Mouse (Mus musculus): ENCODE data around the gene P4ha1. TPM values are rescaled to one million over a fixed set of nuclear protein-coding genes. Genes with fewer than 3 reads are reported as not detected.

P4ha1 gene
- polyA plus RNA-seq (2015; fragmentation: Nextera tagmentation; extraction: Ambion mirVana): 51.2 and 54.3 TPM in 2 replicates

DNA sequence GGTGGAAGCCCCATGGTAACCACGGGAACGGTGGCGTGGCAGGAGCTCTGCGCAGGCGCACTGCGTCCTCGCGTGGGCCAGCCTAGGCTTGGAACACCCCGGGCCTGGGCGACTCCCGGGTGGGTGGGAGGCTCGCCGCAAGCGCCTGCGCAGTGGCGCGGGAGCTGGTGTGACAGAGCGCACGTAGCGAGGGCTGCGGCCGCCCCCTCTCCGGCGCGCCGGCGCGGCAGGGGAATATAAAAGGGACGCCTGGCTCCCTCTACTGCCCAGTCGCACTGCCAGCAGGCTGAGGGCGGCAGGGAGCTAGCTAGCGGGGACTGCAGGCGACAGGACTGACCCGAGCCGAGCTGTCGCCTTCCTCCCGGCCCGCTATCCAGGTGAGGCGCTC, at the start of gene P4ha1:
P4ha1 (plus strand) TSS at position 197 of the 388 bp plus-strand sequence.
- Histone ChIP-seq H3K9me3 (replicated peaks) (no peaks in the 10 kb centered on the region), H3K27me3 (no peaks in the 10 kb centered on the region), H3K4me2 (peak within 1 kb of the TSS; percentile 89), H3K4me3 (peak within 1 kb of the TSS; percentile 80), H3K9ac (peak within 1 kb of the TSS; percentile 93), H3K27ac (peak within 1 kb of the TSS; percentile 99), H3K36me3 (no peaks in the 10 kb centered on the region), H3K4me1 (replicated peaks) (peaks cover 24% of the 10 kb centered on the region)
- 0% methylated on average over 39 of the region's 39 CpGs for WGBS
- ATAC-seq (replicated peaks; ENCODE audit: insufficient number of reproducible peaks, insufficient read depth, low FRiP score, low read depth): peak; percentile 99

GRCm38 (mm10) chr10:59275745-59276144, 47.4 kb upstream of the P4ha1 start:
- Histone ChIP-seq H3K4me1 (replicated peaks) (peaks cover 17% of the 10 kb centered on the region), H3K9ac (no peak overlapping the region), H3K36me3 (no peaks in the 10 kb centered on the region), H3K27ac (no peak overlapping the region), H3K4me3 (no peak overlapping the region), H3K9me3 (replicated peaks) (no peaks in the 10 kb centered on the region), H3K27me3 (no peaks in the 10 kb centered on the region), H3K4me2 (no peak overlapping the region)
- WGBS: 73% methylated on average over 5 of the region's 5 CpGs
- no peak for ATAC-seq (replicated peaks; ENCODE audit: insufficient number of reproducible peaks, insufficient read depth, low FRiP score, low read depth)

DNA sequence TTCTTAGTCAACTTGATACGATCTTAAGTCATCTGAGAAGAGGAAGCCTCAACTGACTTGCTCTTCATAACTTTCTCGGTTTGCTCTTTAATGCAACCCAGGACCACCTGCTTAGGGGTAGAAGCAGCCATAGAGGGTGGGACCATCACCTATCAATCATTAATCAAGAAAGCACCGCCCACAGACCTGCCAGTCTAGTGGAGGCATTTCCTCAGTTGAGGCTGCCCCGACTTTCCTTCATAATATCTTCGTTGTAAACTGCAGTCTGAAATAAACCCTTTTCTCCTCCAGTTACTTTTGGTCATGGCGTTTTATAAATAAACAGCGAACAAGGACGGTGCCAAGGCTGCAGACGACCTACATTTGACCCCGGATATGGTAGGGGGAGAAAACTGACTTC, 46.0 kb upstream of the P4ha1 start:
- WGBS: 51% methylated on average over 10 of the region's 10 CpGs

DNA sequence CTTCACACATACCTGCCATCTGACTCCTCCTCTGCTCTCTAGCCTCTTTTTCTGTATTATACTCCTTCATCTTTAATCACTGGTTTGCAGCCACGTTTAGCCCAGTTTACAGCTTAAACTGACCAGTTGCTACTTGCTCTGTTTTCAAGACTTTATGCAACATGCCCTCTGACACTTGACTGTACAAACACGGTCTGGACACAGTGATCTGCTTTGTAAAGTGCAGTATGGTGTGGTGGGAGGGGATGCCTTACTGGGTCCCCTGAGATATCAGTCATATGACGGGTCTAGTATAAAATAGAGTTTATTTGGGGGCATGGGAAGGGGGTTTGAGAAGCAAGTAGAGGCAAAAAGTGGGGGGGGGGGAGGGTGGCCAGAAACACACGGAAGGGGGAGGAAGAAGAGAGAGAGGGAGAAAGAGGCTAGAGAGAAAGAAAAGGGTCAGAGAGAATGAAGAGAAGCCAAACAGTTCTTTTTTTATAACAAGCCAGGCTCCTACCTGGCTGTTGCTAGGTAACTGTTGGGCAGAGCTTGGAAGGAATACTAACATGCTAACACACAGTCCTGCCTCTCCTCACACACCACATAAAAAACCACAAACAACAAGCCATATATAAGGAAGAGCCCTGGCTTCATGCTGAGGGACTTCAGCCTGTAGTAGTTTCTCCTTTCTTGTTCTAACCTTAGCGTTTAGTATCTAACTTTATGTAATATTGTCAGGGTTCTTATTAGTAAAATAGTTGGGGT, 45.2 kb upstream of the P4ha1 start:
- H3K27ac ChIP-seq: no peak overlapping the region

More for the DNA sequence above, 46.0 kb upstream of the P4ha1 start:
- ATAC-seq (replicated peaks; ENCODE audit: insufficient number of reproducible peaks, insufficient read depth, low FRiP score, low read depth): no peak
- H3K9me3 ChIP-seq (replicated peaks): no peaks in the 10 kb centered on the region
- no peak overlapping the region for H3K4me3 ChIP-seq
- H3K4me2 ChIP-seq: no peak overlapping the region
- H3K4me1 ChIP-seq (replicated peaks): peaks cover 17% of the 10 kb centered on the region
- no peak overlapping the region for H3K27ac ChIP-seq
- H3K9ac ChIP-seq: no peak overlapping the region
- no peaks in the 10 kb centered on the region for H3K36me3 ChIP-seq
- no peaks in the 10 kb centered on the region for H3K27me3 ChIP-seq

GRCm38 (mm10) chr10:59283164-59283563, 39.9 kb upstream of the P4ha1 start:
- H3K9ac ChIP-seq: no peak overlapping the region
- H3K4me1 ChIP-seq (replicated peaks): peaks cover 2% of the 10 kb centered on the region; the same call in 1 of the 2 replicates
- 73% methylated on average over 3 of the region's 3 CpGs for WGBS
- H3K27ac ChIP-seq: no peak overlapping the region
- H3K4me2 ChIP-seq: no peak overlapping the region
- no peaks in the 10 kb centered on the region for H3K27me3 ChIP-seq
- no peaks in the 10 kb centered on the region for H3K9me3 ChIP-seq (replicated peaks)
- ATAC-seq (replicated peaks; ENCODE audit: insufficient number of reproducible peaks, insufficient read depth, low FRiP score, low read depth): no peak
- H3K36me3 ChIP-seq: no peaks in the 10 kb centered on the region
- no peak overlapping the region for H3K4me3 ChIP-seq

More for the DNA sequence above, 45.2 kb upstream of the P4ha1 start:
- H3K36me3 ChIP-seq: no peaks in the 10 kb centered on the region
- no peak overlapping the region for H3K4me3 ChIP-seq
- no peak overlapping the region for H3K9ac ChIP-seq
- 56% methylated on average over 5 of the region's 5 CpGs for WGBS
- peaks cover 17% of the 10 kb centered on the region for H3K4me1 ChIP-seq (replicated peaks)
- no peaks in the 10 kb centered on the region for H3K9me3 ChIP-seq (replicated peaks)
- no peaks in the 10 kb centered on the region for H3K27me3 ChIP-seq
- no peak overlapping the region for H3K4me2 ChIP-seq
- ATAC-seq (replicated peaks; ENCODE audit: insufficient number of reproducible peaks, insufficient read depth, low FRiP score, low read depth): no peak

- H3K4me2 ChIP-seq: no peak overlapping the region
- 81% methylated on average over 1 of the region's 1 CpGs for WGBS
Measured at GRCm38 (mm10) chr10:59283749-59284148, 39.3 kb upstream of the P4ha1 start.

GRCm38 (mm10) chr10:59285530-59285929, 37.6 kb upstream of the P4ha1 start:
- WGBS: 58% methylated on average over 5 of the region's 5 CpGs

More at GRCm38 (mm10) chr10:59283749-59284148, 39.3 kb upstream of the P4ha1 start:
- H3K27me3 ChIP-seq: no peaks in the 10 kb centered on the region
- no peaks in the 10 kb centered on the region for H3K9me3 ChIP-seq (replicated peaks)
- H3K9ac ChIP-seq: no peak overlapping the region
- no peak for ATAC-seq (replicated peaks; ENCODE audit: insufficient number of reproducible peaks, insufficient read depth, low FRiP score, low read depth)
- H3K4me1 ChIP-seq (replicated peaks): peaks cover 2% of the 10 kb centered on the region; the same call in 1 of the 2 replicates
- H3K36me3 ChIP-seq: no peaks in the 10 kb centered on the region
- H3K4me3 ChIP-seq: no peak overlapping the region
- H3K27ac ChIP-seq: no peak overlapping the region

GRCm38 (mm10) chr10:59287251-59287650, 35.8 kb upstream of the P4ha1 start:
- Histone ChIP-seq H3K4me1 (replicated peaks) (no peaks in the 10 kb centered on the region; the same call in 1 of the 2 replicates), H3K4me2 (no peak overlapping the region), H3K36me3 (no peaks in the 10 kb centered on the region), H3K27ac (no peak overlapping the region), H3K27me3 (no peaks in the 10 kb centered on the region), H3K9ac (no peak overlapping the region), H3K9me3 (replicated peaks) (no peaks in the 10 kb centered on the region), H3K4me3 (no peak overlapping the region)
- 32% methylated on average over 2 of the region's 2 CpGs for WGBS
- ATAC-seq (replicated peaks; ENCODE audit: insufficient number of reproducible peaks, insufficient read depth, low FRiP score, low read depth): no peak

More at GRCm38 (mm10) chr10:59285530-59285929, 37.6 kb upstream of the P4ha1 start:
- no peak overlapping the region for H3K9ac ChIP-seq
- no peak overlapping the region for H3K27ac ChIP-seq
- H3K36me3 ChIP-seq: no peaks in the 10 kb centered on the region
- no peaks in the 10 kb centered on the region; the same call in 1 of the 2 replicates for H3K4me1 ChIP-seq (replicated peaks)
- ATAC-seq (replicated peaks; ENCODE audit: insufficient number of reproducible peaks, insufficient read depth, low FRiP score, low read depth): no peak
- H3K9me3 ChIP-seq (replicated peaks): no peaks in the 10 kb centered on the region
- no peak overlapping the region for H3K4me2 ChIP-seq
- H3K27me3 ChIP-seq: no peaks in the 10 kb centered on the region
- no peak overlapping the region for H3K4me3 ChIP-seq

- ATAC-seq (replicated peaks; ENCODE audit: insufficient number of reproducible peaks, insufficient read depth, low FRiP score, low read depth): no peak
- peaks cover 3% of the 10 kb centered on the region for H3K4me1 ChIP-seq (replicated peaks)
- 42% methylated on average over 3 of the region's 3 CpGs for WGBS
- no peaks in the 10 kb centered on the region for H3K9me3 ChIP-seq (replicated peaks)
- no peaks in the 10 kb centered on the region for H3K36me3 ChIP-seq
- H3K27ac ChIP-seq: no peak overlapping the region
- H3K4me3 ChIP-seq: no peak overlapping the region
- H3K9ac ChIP-seq: no peak overlapping the region
- no peaks in the 10 kb centered on the region for H3K27me3 ChIP-seq
- H3K4me2 ChIP-seq: no peak overlapping the region
Measured at GRCm38 (mm10) chr10:59287662-59288061, 35.4 kb upstream of the P4ha1 start.

GRCm38 (mm10) chr10:59289062-59289461, 34.0 kb upstream of the P4ha1 start:
- peaks cover 3% of the 10 kb centered on the region; the same call in 1 of the 2 replicates for H3K27me3 ChIP-seq
- no peak overlapping the region for H3K9ac ChIP-seq
- no peak overlapping the region for H3K4me2 ChIP-seq
- peaks cover 3% of the 10 kb centered on the region for H3K4me1 ChIP-seq (replicated peaks)
- H3K4me3 ChIP-seq: no peak overlapping the region
- H3K36me3 ChIP-seq: no peaks in the 10 kb centered on the region
- 58% methylated on average over 8 of the region's 8 CpGs for WGBS
- H3K27ac ChIP-seq: no peak overlapping the region
- H3K9me3 ChIP-seq (replicated peaks): no peaks in the 10 kb centered on the region
- no peak for ATAC-seq (replicated peaks; ENCODE audit: insufficient number of reproducible peaks, insufficient read depth, low FRiP score, low read depth)

GRCm38 (mm10) chr10:59291536-59291935, 31.6 kb upstream of the P4ha1 start:
- Histone ChIP-seq H3K27me3 (peaks cover 3% of the 10 kb centered on the region; the same call in 1 of the 2 replicates), H3K4me3 (no peak overlapping the region), H3K9me3 (replicated peaks) (no peaks in the 10 kb centered on the region), H3K36me3 (no peaks in the 10 kb centered on the region), H3K9ac (no peak overlapping the region), H3K27ac (no peak overlapping the region), H3K4me1 (replicated peaks) (peaks cover 4% of the 10 kb centered on the region; the same call in 1 of the 2 replicates), H3K4me2 (no peak overlapping the region)
- no peak for ATAC-seq (replicated peaks; ENCODE audit: insufficient number of reproducible peaks, insufficient read depth, low FRiP score, low read depth)
- WGBS: 43% methylated on average over 3 of the region's 3 CpGs

DNA sequence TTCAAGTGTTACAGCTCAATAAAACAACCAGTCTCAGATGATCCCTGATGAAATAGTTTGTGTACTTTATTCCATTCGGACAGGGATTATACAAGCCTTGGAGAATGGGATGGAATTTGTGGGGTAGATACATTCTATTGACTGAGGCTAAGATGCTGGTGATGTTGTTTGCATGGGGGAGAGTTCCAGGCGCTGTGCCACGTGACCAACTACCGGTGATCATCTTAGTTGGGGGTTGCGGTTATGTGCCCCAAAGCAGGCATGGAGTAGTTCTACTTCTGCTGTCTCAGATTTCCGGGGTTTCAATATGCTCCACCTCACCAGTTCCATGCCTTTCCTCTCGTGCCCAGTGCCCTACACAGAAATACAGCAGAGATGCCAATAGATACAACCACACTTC, 31.0 kb upstream of the P4ha1 start:
- no peaks in the 10 kb centered on the region for H3K9me3 ChIP-seq (replicated peaks)
- H3K4me3 ChIP-seq: no peak overlapping the region
- peaks cover 3% of the 10 kb centered on the region; the same call in 1 of the 2 replicates for H3K27me3 ChIP-seq
- H3K36me3 ChIP-seq: no peaks in the 10 kb centered on the region
- H3K27ac ChIP-seq: no peak overlapping the region
- 81% methylated on average over 7 of the region's 7 CpGs for WGBS
- ATAC-seq (replicated peaks; ENCODE audit: insufficient number of reproducible peaks, insufficient read depth, low FRiP score, low read depth): no peak
- H3K4me2 ChIP-seq: no peak overlapping the region
- peaks cover 4% of the 10 kb centered on the region; the same call in 1 of the 2 replicates for H3K4me1 ChIP-seq (replicated peaks)
- no peak overlapping the region for H3K9ac ChIP-seq
